Mouse (Mus musculus) kidney, postnatal 0 days (tissue): ENCODE data around the gene Poldip2. TPM values are rescaled to one million over a fixed set of nuclear protein-coding genes. Genes with fewer than 3 reads are reported as not detected.
A peak's percentile ranks its signal among the peaks of the same experiment; 100 is the strongest.

Experiments used
- ATAC-seq: fragments of 200-750 bp; cut with Nextera tagmentation; replicated peaks from 2 replicates; pipeline ENCODE4 v1.8.0; 2017; ENCODE audit warnings: low read depth, moderate number of reproducible peaks, moderate TSS enrichment, moderate library complexity; ENCODE audit not compliant: low FRiP score
- DNase-seq: peaks from one replicate; pipeline ENCODE4 v3.0.0-alpha.2; 2016; ENCODE audit warnings: low spot score
- H3K27ac ChIP-seq: fragments of 300-500 bp; sonication (generic); 2 replicates; pipeline ENCODE4 v1.5.1; 2014; ENCODE audit warnings: mild to moderate bottlenecking
- H3K27me3 ChIP-seq: fragments of 300-500 bp; sonication (generic); 2 replicates; pipeline ENCODE4 v1.6.1; 2014; ENCODE audit warnings: low read length, mixed read lengths; ENCODE audit not compliant: insufficient read depth
- H3K36me3 ChIP-seq: fragments of 300-500 bp; sonication (generic); 2 replicates; pipeline ENCODE4 v1.6.1; 2014; ENCODE audit warnings: low read length, mixed read lengths; ENCODE audit not compliant: insufficient read depth
- H3K4me1 ChIP-seq: fragments of 300-500 bp; sonication (generic); replicated peaks from 2 replicates; pipeline ENCODE4 v1.6.1; 2014; ENCODE audit warnings: antibody characterized with exemption, low read length, mixed read lengths; ENCODE audit not compliant: insufficient read depth
- H3K4me2 ChIP-seq: fragments of 300-500 bp; sonication (generic); 2 replicates; pipeline ENCODE4 v1.6.1; 2014; ENCODE audit warnings: mild to moderate bottlenecking, low read length, moderate library complexity, mixed read lengths
- H3K4me3 ChIP-seq: fragments of 300-500 bp; sonication (generic); replicated peaks from 2 replicates; pipeline ENCODE4 v1.5.1; 2014; ENCODE audit warnings: low read depth, low read length
- H3K9ac ChIP-seq: fragments of 300-500 bp; sonication (generic); 2 replicates; pipeline ENCODE4 v1.6.1; 2014; ENCODE audit warnings: low read depth, low read length
- H3K9me3 ChIP-seq: fragments of 300-500 bp; sonication (generic); replicated peaks from 2 replicates; pipeline ENCODE4 v1.6.1; 2016; ENCODE audit warnings: low read length, inconsistent platforms, mixed read lengths
- CTCF ChIP-seq: IDR thresholded peaks from 2 replicates; pipeline ENCODE4 v1.5.1; 2016; ENCODE audit warnings: antibody characterized with exemption, low read depth, mild to moderate bottlenecking, moderate library complexity
- WGBS: fragments of 180-500 bp; shearing (Covaris S2); extraction: QIAGEN DNeasy Blood & Tissue Kit; methylation state at CpG from one replicate; pipeline ENCODE4 v1.1.7; 2014; 5-methylcytosine and 5-hydroxymethylcytosine counted together
- polyA plus RNA-seq: library from polyadenylated mRNA; unstranded; fragments of >200 nt; fragmentation: Nextera tagmentation; extraction: Ambion mirVana; gene quantifications from 2 replicates; pipeline ENCODE4 v1.2.1, GENCODE M21; 2015

Poldip2 gene
- polyA plus RNA-seq, 1 experiment from 2014 or later = 173 TPM

- no peak for DNase-seq
- H3K27me3 ChIP-seq = 0 out of 2 replicates have a peak, but pooled peaks cover 6% of the 10 kb centered on the region
- 38% methylated on average over 16 of the region's 16 CpGs for WGBS
Observed at GRCm38 (mm10) chr11:78499543-78499942, 12.4 kb upstream of the Poldip2 start.

GRCm38 (mm10) chr11:78500623-78501202 is 11.3 kb upstream of the Poldip2 start:
- no peak overlapping the region for H3K9ac ChIP-seq
- no peak overlapping the region for H3K4me3 ChIP-seq
- H3K4me1 ChIP-seq = peaks cover 10% of the 10 kb centered on the region; the same call in 1 of the 2 replicates
- H3K4me2 ChIP-seq = no peak overlapping the region
- no peaks in the 10 kb centered on the region for H3K9me3 ChIP-seq
- ATAC-seq = no peak
- H3K36me3 ChIP-seq = no peaks in the 10 kb centered on the region
- no peak overlapping the region for H3K27ac ChIP-seq
- TF ChIP-seq CTCF = no peak
- WGBS = 83% methylated on average over 9 of the region's 9 CpGs
- DNase-seq = no peak
- H3K27me3 ChIP-seq = 0 out of 2 replicates have a peak, but pooled peaks cover 6% of the 10 kb centered on the region

More at GRCm38 (mm10) chr11:78499543-78499942, 12.4 kb upstream of the Poldip2 start:
- no peak overlapping the region for H3K4me2 ChIP-seq
- H3K4me1 ChIP-seq = peaks cover 10% of the 10 kb centered on the region; the same call in 1 of the 2 replicates
- TF ChIP-seq CTCF = no peak
- H3K9me3 ChIP-seq = no peaks in the 10 kb centered on the region
- no peak overlapping the region for H3K27ac ChIP-seq
- no peak overlapping the region for H3K9ac ChIP-seq
- no peak for ATAC-seq
- no peak overlapping the region for H3K4me3 ChIP-seq
- no peaks in the 10 kb centered on the region for H3K36me3 ChIP-seq

GRCm38 (mm10) chr11:78501529-78501928 is 10.5 kb upstream of the Poldip2 start:
- TF ChIP-seq CTCF = no peak
- Histone ChIP-seq H3K9me3 (no peaks in the 10 kb centered on the region), H3K4me2 (no peak overlapping the region), H3K27me3 (0 out of 2 replicates have a peak, but pooled peaks cover 6% of the 10 kb centered on the region), H3K27ac (no peak overlapping the region), H3K4me3 (no peak overlapping the region), H3K9ac (no peak overlapping the region), H3K36me3 (peaks cover 6% of the 10 kb centered on the region; the same call in 1 of the 2 replicates), H3K4me1 (peaks cover 10% of the 10 kb centered on the region; the same call in 1 of the 2 replicates)
- ATAC-seq (no peak), DNase-seq (no peak)
- 74% methylated on average over 20 of the region's 20 CpGs for WGBS

- no peak within 1 kb of the TSS for H3K4me3 ChIP-seq
- TF ChIP-seq CTCF = no peak
- no peak for DNase-seq
- no peaks in the 10 kb centered on the region for H3K9me3 ChIP-seq
- H3K27me3 ChIP-seq = no peaks in the 10 kb centered on the region
- 0 out of 2 replicates have a peak, but pooled peaks cover under 1% of the 10 kb centered on the region for H3K4me1 ChIP-seq
- ATAC-seq = no peak
- no peak within 1 kb of the TSS for H3K27ac ChIP-seq
- no peak within 1 kb of the TSS for H3K4me2 ChIP-seq
- H3K9ac ChIP-seq = no peak within 1 kb of the TSS
- H3K36me3 ChIP-seq = peaks cover 18% of the 10 kb centered on the region
- 71% methylated on average over 7 of the region's 7 CpGs for WGBS
Observed at GRCm38 (mm10) chr11:78502909-78503650, 8.9 kb upstream of the Poldip2 start, which contains the start of gene Sebox. TSS of gene Sebox (plus strand) at chr11:78503447.

- H3K27me3 ChIP-seq = no peaks in the 10 kb centered on the region
- no peak for TF ChIP-seq CTCF
- no peak overlapping the region for H3K9ac ChIP-seq
- no peak overlapping the region for H3K4me2 ChIP-seq
- H3K36me3 ChIP-seq = peaks cover 22% of the 10 kb centered on the region
- no peak for ATAC-seq
- no peaks in the 10 kb centered on the region for H3K4me1 ChIP-seq
- no peak overlapping the region for H3K4me3 ChIP-seq
- H3K27ac ChIP-seq = no peak overlapping the region
- no peak for DNase-seq
- WGBS = 88% methylated on average over 3 of the region's 3 CpGs
- no peaks in the 10 kb centered on the region for H3K9me3 ChIP-seq
Observed at GRCm38 (mm10) chr11:78505430-78505829, 6.6 kb upstream of the Poldip2 start.

GRCm38 (mm10) chr11:78509148-78509547 is 2.8 kb upstream of the Poldip2 start:
- H3K27me3 ChIP-seq = no peaks in the 10 kb centered on the region
- ATAC-seq (no peak), DNase-seq (no peak)
- H3K4me3 ChIP-seq = no peak overlapping the region
- WGBS = 83% methylated on average over 5 of the region's 5 CpGs
- no peak overlapping the region for H3K4me2 ChIP-seq
- H3K27ac ChIP-seq = no peak overlapping the region
- no peak overlapping the region for H3K9ac ChIP-seq
- peak; percentile 65 for TF ChIP-seq CTCF
- H3K36me3 ChIP-seq = peaks cover 22% of the 10 kb centered on the region
- H3K9me3 ChIP-seq = no peaks in the 10 kb centered on the region
- peaks cover 11% of the 10 kb centered on the region; the same call in 1 of the 2 replicates for H3K4me1 ChIP-seq
